Mouse (Mus musculus): ENCODE measurements around the gene Nebl.
"Not testable (repeated sequence)": the region's sequence is repeated elsewhere in the genome, so short reads cannot be mapped to it uniquely, and the experiment has no call there.

Nebl gene

GRCm38 (mm10) chr2:17297496-17297895, 433.8 kb downstream of the Nebl start:
- in situ Hi-C loops (cut with MboI, MseI): no loop called here

GRCm38 (mm10) chr2:17295257-17295656, 436.0 kb downstream of the Nebl start:
- in situ Hi-C loops (cut with MboI, MseI): not testable (repeated sequence)

All from T-helper 1 cell (primary cell).